Mouse (Mus musculus) brain, embryonic 14.5 days (tissue): ENCODE results near the gene Rnaseh1.

Experiments used
- CTCF ChIP-seq: fragments of 200-500 bp; IDR thresholded peaks from 2 replicates; pipeline ENCODE4 v1.5.1; 2012; ENCODE audit warnings: inconsistent platforms, mild to moderate bottlenecking, moderate library complexity, borderline replicate concordance; ENCODE audit not compliant: insufficient read depth, insufficient read length; ENCODE audit errors: extremely low read depth
- POLR2A ChIP-seq: fragments of 200-500 bp; IDR thresholded peaks from 2 replicates; pipeline ENCODE4 v1.6.1; 2012; ENCODE audit warnings: mild to moderate bottlenecking, inconsistent platforms, borderline replicate concordance; ENCODE audit not compliant: poor library complexity, insufficient read depth, insufficient read length, severe bottlenecking; ENCODE audit errors: extremely low read depth

- peak; percentile 7; the same call in 1 of the 2 replicates for TF ChIP-seq CTCF
- no peak for TF ChIP-seq POLR2A
Measured at GRCm38 (mm10) chr12:28621451-28622166, 27.8 kb upstream of the Rnaseh1 start.
